Mouse (Mus musculus) olfactory bulb, adult 2 months (tissue): Measurements from ENCODE around the gene Grk5.

Experiments
- CTCF ChIP-seq: fragments of 200-500 bp; IDR thresholded peaks from 2 replicates; pipeline ENCODE4 v1.5.1; 2012; ENCODE audit warnings: low read depth, mild to moderate bottlenecking, low read length, moderate library complexity; ENCODE audit not compliant: insufficient read depth
- POLR2A ChIP-seq: fragments of 200-500 bp; IDR thresholded peaks from 2 replicates; pipeline ENCODE4 v1.6.1; 2012; ENCODE audit warnings: mild to moderate bottlenecking, low read depth, low read length, moderate library complexity; ENCODE audit not compliant: insufficient read depth

GRCm38 (mm10) chr19:61048646-61049045, 159.1 kb downstream of the Grk5 start:
- TF ChIP-seq CTCF (no peak), POLR2A (no peak)
